Comparison of ENCODE assay signal across 9 mouse cellular contexts in genomic region chr3:31903506-31903905, GRCm38 (mm10). TPM values are rescaled to one million over a fixed set of nuclear protein-coding genes. Genes with fewer than 3 reads are reported as not detected.
DNase-seq lines count a peak whose midpoint lies in the region; ATAC-seq lines count a peak whose summit lies in the region.
"Had no signal": no experiment of that assay in that cellular context is flagged by ENCODE, and none has a peak within 500 bp of the region (broad histone marks: within the 10 kb centered on the region; RNA-seq: fewer than 3 reads in every experiment).

No protein-coding gene starts in this region.

- DNase-seq in heart, adult 18-20 months, result no peak
- peak; percentile 81 for DNase-seq in R1 (ENCODE audit: low read depth, low spot score)
- no peak for DNase-seq in forebrain, embryonic 11.5 days (ENCODE audit: low spot score)
- DNase-seq in urinary bladder, postnatal 25 days (ENCODE audit: low spot score), result no peak
- DNase-seq in ovary, postnatal 14 days (ENCODE audit: low spot score), result no peak
- DNase-seq in adrenal gland, postnatal 25 days, result no peak

- WGBS in heart, embryonic 12.5 days, result 2% methylated on average over 9 of the region's 9 CpGs
- 1% methylated on average over 9 of the region's 9 CpGs for WGBS in forebrain, embryonic 11.5 days
- 8% methylated on average over 9 of the region's 9 CpGs for WGBS in limb, embryonic 13.5 days

- H3K9ac ChIP-seq in heart, embryonic 12.5 days, result no peak overlapping the region
- H3K9ac ChIP-seq in forebrain, embryonic 11.5 days (ENCODE audit: low read length), result no peak overlapping the region
- H3K9ac ChIP-seq in limb, embryonic 13.5 days, result no peak overlapping the region

- H3K4me2 ChIP-seq in heart, embryonic 12.5 days, result peak overlapping the region; percentile 86
- peak overlapping the region; percentile 56 for H3K4me2 ChIP-seq in forebrain, embryonic 11.5 days (ENCODE audit: low read depth, low read length, severe bottlenecking)
- peak overlapping the region; percentile 65 for H3K4me2 ChIP-seq in limb, embryonic 13.5 days (replicated peaks)

- no peak overlapping the region for H3K27ac ChIP-seq in heart, embryonic 12.5 days (ENCODE audit: poor library complexity, severe bottlenecking)
- H3K27ac ChIP-seq in forebrain, embryonic 11.5 days (ENCODE audit: low read depth, low read length), result no peak overlapping the region
- H3K27ac ChIP-seq in limb, embryonic 13.5 days, result no peak overlapping the region

- H3K4me1 ChIP-seq in heart, embryonic 12.5 days (replicated peaks), result peaks cover 26% of the 10 kb centered on the region
- peaks cover 4% of the 10 kb centered on the region; the same call in 1 of the 2 replicates for H3K4me1 ChIP-seq in forebrain, embryonic 11.5 days (replicated peaks; ENCODE audit: control insufficient read depth, insufficient read depth, low read length)
- peaks cover 16% of the 10 kb centered on the region for H3K4me1 ChIP-seq in limb, embryonic 13.5 days

- peak overlapping the region; percentile 44 for H3K4me3 ChIP-seq in heart, embryonic 12.5 days
- peak overlapping the region; percentile 28; the same call in 1 of the 2 replicates for H3K4me3 ChIP-seq in forebrain, embryonic 11.5 days (ENCODE audit: low read depth, low read length)
- H3K4me3 ChIP-seq in limb, embryonic 13.5 days, result peak overlapping the region; percentile 33; the same call in 1 of the 2 replicates

- H3K36me3 ChIP-seq in heart, embryonic 12.5 days, result no peaks in the 10 kb centered on the region
- H3K36me3 ChIP-seq in forebrain, embryonic 11.5 days (ENCODE audit: control insufficient read depth, insufficient read depth, low read length), result no peaks in the 10 kb centered on the region
- no peaks in the 10 kb centered on the region for H3K36me3 ChIP-seq in limb, embryonic 13.5 days

- ATAC-seq in heart, embryonic 12.5 days (ENCODE audit: insufficient number of reproducible peaks, low FRiP score), result no peak
- peak; percentile 77 for ATAC-seq in forebrain, embryonic 11.5 days (replicated peaks; ENCODE audit: low FRiP score)
- ATAC-seq in limb, embryonic 13.5 days (ENCODE audit: low FRiP score, low read depth), result no peak

- H3K9me3 ChIP-seq in heart, embryonic 12.5 days (replicated peaks), result no peaks in the 10 kb centered on the region
- H3K9me3 ChIP-seq in forebrain, embryonic 11.5 days (ENCODE audit: control insufficient read depth, low read length), result no peaks in the 10 kb centered on the region
- H3K9me3 ChIP-seq in limb, embryonic 13.5 days, result no peaks in the 10 kb centered on the region

- no peaks in the 10 kb centered on the region for H3K27me3 ChIP-seq in heart, embryonic 12.5 days (replicated peaks)
- peaks cover 2% of the 10 kb centered on the region; the same call in 1 of the 2 replicates for H3K27me3 ChIP-seq in forebrain, embryonic 11.5 days (ENCODE audit: control insufficient read depth, insufficient read depth, low read length)
- H3K27me3 ChIP-seq in limb, embryonic 13.5 days, result peaks cover 40% of the 10 kb centered on the region

RNA-seq across cellular contexts. Expression of gene Kcnmb2, which starts 1.2 kb away (rescaled TPM):
- polyA plus RNA-seq in heart, embryonic 12.5 days (2016; fragmentation: Nextera tagmentation; extraction: Ambion mirVana), result 0.61 and 0.92 TPM in 2 replicates
- total RNA-seq in heart, adult 18-20 months (2021), result not detected
- polyA plus RNA-seq in forebrain, embryonic 11.5 days (2014; fragmentation: Nextera tagmentation; extraction: Ambion mirVana), result 1.1 and 1.4 TPM in 2 replicates
- polyA plus RNA-seq in limb, embryonic 13.5 days (2015; fragmentation: Nextera tagmentation; extraction: Ambion mirVana), result 0.26 and 1.0 TPM in 2 replicates
- 6.1 and 9.7 TPM in 2 replicates for total RNA-seq in adrenal gland, postnatal 25 days (2021)
- total RNA-seq: megakaryocyte, adult 5-6 weeks had no signal
